Mouse (Mus musculus) liver, postnatal 0 days (tissue): ENCODE data around the gene Slc30a1.

Source experiments
- CTCF ChIP-seq: sonication (generic); IDR thresholded peaks from 2 replicates; pipeline ENCODE4 v1.5.1; 2016; ENCODE audit warnings: antibody characterized with exemption, low read depth
- EP300 ChIP-seq: IDR thresholded peaks from 2 replicates; pipeline ENCODE4 v1.6.1; 2016; ENCODE audit warnings: antibody characterized with exemption, low read depth, mild to moderate bottlenecking

DNA sequence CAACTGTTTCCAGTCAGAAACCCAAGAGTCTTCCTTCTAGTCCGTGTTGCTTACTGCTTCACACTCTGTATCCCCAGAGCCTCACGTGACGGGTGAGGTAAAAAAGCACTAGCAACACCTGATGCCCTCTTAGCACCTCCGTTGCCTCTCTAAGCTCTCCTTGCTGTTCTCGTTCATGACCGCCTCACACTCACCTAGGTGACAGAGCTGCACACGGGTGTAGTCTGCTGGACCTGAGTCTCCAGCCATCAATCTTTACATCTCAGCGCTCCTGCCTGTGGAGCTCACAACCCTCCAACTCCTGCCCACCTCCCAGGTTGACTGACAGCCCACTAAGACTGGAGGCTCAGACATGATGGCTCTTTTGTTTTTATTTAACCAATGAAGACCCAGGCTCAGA lies 41.2 kb downstream of the Slc30a1 start:
- TF ChIP-seq CTCF (no peak), EP300 (no peak)
